Mouse (Mus musculus) liver, postnatal 0 days (tissue): Measurements from ENCODE around the gene Zdhhc13. TPM values are rescaled to one million over a fixed set of nuclear protein-coding genes. Genes with fewer than 3 reads are reported as not detected.
A peak's percentile ranks its signal among the peaks of the same experiment; 100 is the strongest.

Source experiments
- ATAC-seq: fragments of 200-750 bp; cut with Nextera tagmentation; 2 replicates; pipeline ENCODE4 v1.8.0; 2017; ENCODE audit warnings: mild to moderate bottlenecking, moderate library complexity
- DNase-seq: peaks from one replicate; pipeline ENCODE4 v3.0.0-alpha.2; 2016
- H3K27ac ChIP-seq: fragments of 300-500 bp; sonication (generic); 2 replicates; pipeline ENCODE4 v1.5.1; 2014; ENCODE audit warnings: antibody characterized with exemption, moderate library complexity, mild to moderate bottlenecking, low read depth
- H3K27me3 ChIP-seq: fragments of 300-500 bp; sonication (generic); 2 replicates; pipeline ENCODE4 v1.6.1; 2014; ENCODE audit warnings: low read length, control low read depth, mixed read lengths; ENCODE audit not compliant: insufficient read depth
- H3K36me3 ChIP-seq: fragments of 300-500 bp; sonication (generic); replicated peaks from 2 replicates; pipeline ENCODE4 v1.6.1; 2014; ENCODE audit warnings: mild to moderate bottlenecking, control low read depth, low read length, moderate library complexity, mixed read lengths; ENCODE audit not compliant: insufficient read depth
- H3K4me1 ChIP-seq: fragments of 300-500 bp; sonication (generic); 2 replicates; pipeline ENCODE4 v1.6.1; 2014; ENCODE audit warnings: antibody characterized with exemption, mild to moderate bottlenecking, control low read depth; ENCODE audit not compliant: insufficient read depth
- H3K4me2 ChIP-seq: fragments of 300-500 bp; sonication (generic); 2 replicates; pipeline ENCODE4 v1.6.1; 2014; ENCODE audit warnings: low read depth, mild to moderate bottlenecking, low read length, moderate library complexity, mixed read lengths
- H3K4me3 ChIP-seq: fragments of 300-500 bp; sonication (generic); 2 replicates; pipeline ENCODE4 v1.5.1; 2014; ENCODE audit warnings: low read depth, low read length
- H3K9ac ChIP-seq: fragments of 300-500 bp; sonication (generic); replicated peaks from 2 replicates; pipeline ENCODE4 v1.6.1; 2014; ENCODE audit warnings: mild to moderate bottlenecking, moderate library complexity
- H3K9me3 ChIP-seq: fragments of 300-500 bp; sonication (generic); 2 replicates; pipeline ENCODE4 v1.6.1; 2016; ENCODE audit warnings: mild to moderate bottlenecking, control low read depth, low read length, mixed read lengths
- CTCF ChIP-seq: sonication (generic); IDR thresholded peaks from 2 replicates; pipeline ENCODE4 v1.5.1; 2016; ENCODE audit warnings: antibody characterized with exemption, low read depth
- EP300 ChIP-seq: IDR thresholded peaks from 2 replicates; pipeline ENCODE4 v1.6.1; 2016; ENCODE audit warnings: antibody characterized with exemption, low read depth, mild to moderate bottlenecking
- WGBS: fragments of 180-500 bp; shearing (Covaris S2); extraction: QIAGEN DNeasy Blood & Tissue Kit; methylation state at CpG from one replicate; pipeline ENCODE4 v1.1.7; 2014; ENCODE audit not compliant: insufficient replicate concordance; 5-methylcytosine and 5-hydroxymethylcytosine counted together
- polyA plus RNA-seq: library from polyadenylated mRNA; unstranded; fragments of >200 nt; fragmentation: Nextera tagmentation; extraction: Ambion mirVana; gene quantifications from 2 replicates; pipeline ENCODE4 v1.2.1, GENCODE M21; 2015

Gene Zdhhc13
- polyA plus RNA-seq, 1 experiment from 2014 or later: 10.3 TPM

DNA sequence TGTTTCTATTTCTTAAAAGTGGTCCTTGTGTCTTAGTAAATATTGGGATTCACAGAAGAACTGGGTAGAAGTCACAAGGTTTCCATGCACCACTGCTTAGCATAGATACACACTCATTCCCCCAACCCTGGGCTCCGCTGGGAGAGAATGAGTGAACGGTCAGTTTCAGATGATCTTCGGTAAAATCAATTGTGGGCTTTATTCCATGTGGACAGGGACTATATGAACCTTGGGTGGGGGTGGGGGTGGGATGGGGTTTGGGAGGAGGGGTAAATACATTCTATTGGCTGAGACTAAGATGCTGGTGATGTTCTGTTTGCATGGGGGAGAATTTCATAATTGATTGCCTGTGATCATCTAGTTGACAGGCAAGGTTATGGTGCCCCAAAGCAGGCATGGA is 66.7 kb downstream of the Zdhhc13 start:
- Histone ChIP-seq H3K27ac (no peak overlapping the region), H3K4me3 (no peak overlapping the region), H3K4me1 (no peaks in the 10 kb centered on the region; the same call in 1 of the 2 replicates), H3K9ac (no peak overlapping the region), H3K36me3 (no peaks in the 10 kb centered on the region), H3K9me3 (no peaks in the 10 kb centered on the region), H3K27me3 (no peaks in the 10 kb centered on the region), H3K4me2 (no peak overlapping the region)
- WGBS: 84% methylated on average over 3 of the region's 3 CpGs
- no peak for TF ChIP-seq CTCF
- no peak for TF ChIP-seq EP300
- no peak for DNase-seq
- peak; percentile 61; the same call in 1 of the 2 replicates for ATAC-seq

DNA sequence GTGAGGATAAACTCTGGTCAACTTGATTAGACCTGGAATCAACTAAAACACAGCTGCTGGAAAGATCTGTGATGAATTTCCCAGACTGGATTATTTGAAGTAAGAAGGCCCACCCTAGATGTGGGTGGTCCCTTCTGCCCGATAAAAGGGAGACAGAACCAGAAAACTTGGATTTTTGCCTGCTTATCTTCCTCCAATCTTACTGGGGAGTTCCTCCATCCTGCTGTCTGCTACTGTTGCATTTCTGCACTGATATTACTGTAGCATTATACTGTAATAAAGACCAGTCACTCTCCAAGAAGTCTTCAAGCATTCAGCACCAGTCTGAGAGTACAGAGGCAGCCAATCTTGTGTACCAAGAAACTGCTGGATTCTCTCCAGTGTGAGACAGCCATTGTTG is 69.5 kb downstream of the Zdhhc13 start:
- Histone ChIP-seq H3K4me1 (no peaks in the 10 kb centered on the region; the same call in 1 of the 2 replicates), H3K9ac (no peak overlapping the region), H3K4me3 (no peak overlapping the region), H3K4me2 (no peak overlapping the region), H3K27me3 (no peaks in the 10 kb centered on the region), H3K36me3 (no peaks in the 10 kb centered on the region; the same call in 1 of the 2 replicates), H3K27ac (no peak overlapping the region), H3K9me3 (no peaks in the 10 kb centered on the region)
- WGBS: 83% methylated on average over 1 of the region's 1 CpGs
- ATAC-seq (no peak), DNase-seq (no peak)
- no peak for TF ChIP-seq CTCF
- TF ChIP-seq EP300: no peak

DNA sequence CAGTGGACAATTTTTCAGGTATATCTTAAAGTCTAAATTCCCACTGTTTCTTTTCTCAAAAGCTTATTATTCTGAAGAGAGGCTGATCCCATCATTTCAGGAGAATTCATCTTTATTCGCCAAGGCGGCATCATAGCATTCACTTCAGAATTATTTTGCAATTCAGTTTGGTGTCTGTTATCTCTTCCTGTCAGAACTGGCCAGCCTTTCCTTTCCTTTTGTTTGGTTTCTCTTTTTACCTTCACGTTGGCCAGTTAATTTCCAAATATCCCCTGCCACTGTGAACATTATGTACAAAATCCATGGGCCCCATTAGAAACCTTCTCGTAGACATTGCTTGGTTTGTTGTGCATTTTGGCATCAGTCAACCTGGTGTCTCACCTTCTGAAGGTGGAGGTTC is 70.6 kb downstream of the Zdhhc13 start:
- Histone ChIP-seq H3K4me1 (no peaks in the 10 kb centered on the region; the same call in 1 of the 2 replicates), H3K27me3 (no peaks in the 10 kb centered on the region), H3K4me2 (no peak overlapping the region), H3K9me3 (no peaks in the 10 kb centered on the region), H3K36me3 (no peaks in the 10 kb centered on the region; the same call in 1 of the 2 replicates), H3K27ac (no peak overlapping the region), H3K9ac (no peak overlapping the region), H3K4me3 (no peak overlapping the region)
- 38% methylated on average over 4 of the region's 4 CpGs for WGBS
- no peak for DNase-seq
- TF ChIP-seq CTCF (no peak), EP300 (no peak)
- no peak for ATAC-seq

DNA sequence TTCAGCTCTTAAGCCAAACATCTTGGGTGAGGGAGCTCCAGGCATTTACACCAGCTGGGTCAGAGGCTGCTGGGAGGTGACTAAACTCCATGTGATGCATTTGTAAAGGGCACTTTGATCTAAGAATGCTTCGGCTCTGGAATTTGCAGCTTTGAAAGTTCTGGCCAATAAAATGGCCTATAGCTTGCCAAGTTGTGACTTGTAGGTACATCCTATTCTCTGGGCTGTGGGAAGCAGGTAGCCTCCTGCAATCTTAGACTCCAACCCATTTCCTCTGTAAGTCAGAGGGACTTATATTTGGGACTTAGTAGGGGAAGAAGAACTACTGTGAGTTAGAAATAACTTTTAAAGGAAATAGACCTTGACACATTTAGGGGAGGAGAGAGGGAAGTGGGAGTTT is 72.1 kb downstream of the Zdhhc13 start:
- Histone ChIP-seq H3K36me3 (peaks cover 7% of the 10 kb centered on the region), H3K9ac (no peak overlapping the region), H3K4me2 (no peak overlapping the region), H3K9me3 (no peaks in the 10 kb centered on the region), H3K27ac (no peak overlapping the region), H3K27me3 (no peaks in the 10 kb centered on the region), H3K4me1 (no peaks in the 10 kb centered on the region; the same call in 1 of the 2 replicates), H3K4me3 (no peak overlapping the region)
- TF ChIP-seq CTCF (no peak), EP300 (no peak)
- 54% methylated on average over 1 of the region's 1 CpGs for WGBS
- ATAC-seq: no peak
- DNase-seq: no peak

DNA sequence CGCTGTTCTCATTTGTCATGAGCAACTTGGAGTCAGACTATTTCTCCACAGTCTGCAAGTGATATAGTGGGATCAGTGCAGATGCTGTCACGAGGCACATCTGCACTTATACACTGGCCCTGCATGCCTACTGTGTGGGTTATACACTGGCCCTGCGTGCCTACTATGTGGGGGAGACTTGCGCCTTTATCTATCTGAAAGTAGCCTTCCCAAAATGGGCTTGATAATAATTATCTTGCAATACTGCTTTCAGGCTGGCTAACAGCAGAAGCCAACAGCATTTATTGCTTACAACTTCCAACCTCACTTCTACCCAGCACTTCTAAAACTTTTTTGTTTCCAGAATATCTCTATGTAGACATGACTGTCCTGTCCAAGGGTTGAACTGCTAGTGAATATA is 73.0 kb downstream of the Zdhhc13 start:
- DNase-seq (no peak), ATAC-seq (no peak)
- no peak overlapping the region for H3K27ac ChIP-seq
- H3K4me3 ChIP-seq: no peak overlapping the region
- H3K4me1 ChIP-seq: no peaks in the 10 kb centered on the region; the same call in 1 of the 2 replicates
- H3K27me3 ChIP-seq: no peaks in the 10 kb centered on the region
- 66% methylated on average over 4 of the region's 4 CpGs for WGBS
- H3K36me3 ChIP-seq: peaks cover 15% of the 10 kb centered on the region
- TF ChIP-seq EP300: 0 out of 2 replicates have a peak, but pooled peaks have one; percentile 8
- no peak for TF ChIP-seq CTCF
- no peak overlapping the region for H3K9ac ChIP-seq
- no peak overlapping the region for H3K4me2 ChIP-seq
- H3K9me3 ChIP-seq: no peaks in the 10 kb centered on the region

DNA sequence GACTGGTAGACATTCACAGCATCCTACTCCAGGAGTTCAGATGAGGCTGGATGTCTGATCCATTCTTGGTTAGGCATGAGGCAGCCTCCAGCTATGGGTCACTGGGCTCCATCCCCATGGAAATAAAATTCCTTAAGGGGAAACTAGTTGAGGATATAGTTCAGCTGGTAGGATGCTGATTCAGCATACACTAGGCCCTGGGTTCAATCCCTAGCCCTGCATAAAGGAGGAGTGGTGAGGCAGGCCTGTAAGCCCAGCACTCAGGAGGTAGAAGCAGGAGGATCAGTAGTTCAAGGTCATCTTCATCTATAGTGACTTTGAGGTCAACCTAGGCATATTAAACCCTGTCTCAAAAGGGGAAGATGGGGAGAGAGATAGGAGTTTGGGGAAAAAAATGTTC is 75.4 kb downstream of the Zdhhc13 start:
- no peaks in the 10 kb centered on the region for H3K27me3 ChIP-seq
- H3K36me3 ChIP-seq: peaks cover 38% of the 10 kb centered on the region
- DNase-seq (peak; percentile 10), ATAC-seq (no peak)
- no peaks in the 10 kb centered on the region for H3K9me3 ChIP-seq
- TF ChIP-seq CTCF (no peak), EP300 (no peak)
- no peaks in the 10 kb centered on the region; the same call in 1 of the 2 replicates for H3K4me1 ChIP-seq
- no peak overlapping the region for H3K4me3 ChIP-seq
- no peak overlapping the region for H3K9ac ChIP-seq
- H3K4me2 ChIP-seq: no peak overlapping the region
- H3K27ac ChIP-seq: no peak overlapping the region
